Mouse (Mus musculus) left cerebral cortex, adult 2 months (tissue): ENCODE data around the gene Grk6. TPM values are rescaled to one million over a fixed set of nuclear protein-coding genes. Genes with fewer than 3 reads are reported as not detected.

Source experiments
- DNase-seq, 2 experiments: peaks; one replicate each; pipeline ENCODE4 v3.0.0; 2021 to 2022; ENCODE audit warnings: low spot score in 2 of 2, mixed read lengths in 1 of 2; ENCODE audit errors: extremely low spot score in 1 of 2
- H3K27ac ChIP-seq: fragments of 200-600 bp; 2 replicates; pipeline ENCODE4 v1.8.1; 2022
- H3K4me3 ChIP-seq: fragments of 200-600 bp; 2 replicates; pipeline ENCODE4 v1.8.1; 2022
- CTCF ChIP-seq: fragments of 200-600 bp; IDR thresholded peaks from 2 replicates; pipeline ENCODE4 v1.8.1; 2022; ENCODE audit warnings: antibody characterized with exemption, mild to moderate bottlenecking, moderate library complexity
- intact Hi-C: fragments of 180-260 bp; cut with DNase I; formaldehyde crosslinking; loops from one replicate; pipeline ENCODE4 v1.15.1; 2025
- microRNA-seq, 2 experiments: library from miRNA; unstranded; fragments of <30 nt; microRNA quantifications; one replicate each; pipeline ENCODE4 v1.2.0; 2021
- total RNA-seq, 2 experiments: library from RNA; stranded (reverse); gene quantifications; 2 replicates each; pipeline ENCODE4 v1.2.3; 2021

Gene Grk6
- total RNA-seq, 2 experiments from 2014 or later: 61.2 to 66.2 TPM

DNA sequence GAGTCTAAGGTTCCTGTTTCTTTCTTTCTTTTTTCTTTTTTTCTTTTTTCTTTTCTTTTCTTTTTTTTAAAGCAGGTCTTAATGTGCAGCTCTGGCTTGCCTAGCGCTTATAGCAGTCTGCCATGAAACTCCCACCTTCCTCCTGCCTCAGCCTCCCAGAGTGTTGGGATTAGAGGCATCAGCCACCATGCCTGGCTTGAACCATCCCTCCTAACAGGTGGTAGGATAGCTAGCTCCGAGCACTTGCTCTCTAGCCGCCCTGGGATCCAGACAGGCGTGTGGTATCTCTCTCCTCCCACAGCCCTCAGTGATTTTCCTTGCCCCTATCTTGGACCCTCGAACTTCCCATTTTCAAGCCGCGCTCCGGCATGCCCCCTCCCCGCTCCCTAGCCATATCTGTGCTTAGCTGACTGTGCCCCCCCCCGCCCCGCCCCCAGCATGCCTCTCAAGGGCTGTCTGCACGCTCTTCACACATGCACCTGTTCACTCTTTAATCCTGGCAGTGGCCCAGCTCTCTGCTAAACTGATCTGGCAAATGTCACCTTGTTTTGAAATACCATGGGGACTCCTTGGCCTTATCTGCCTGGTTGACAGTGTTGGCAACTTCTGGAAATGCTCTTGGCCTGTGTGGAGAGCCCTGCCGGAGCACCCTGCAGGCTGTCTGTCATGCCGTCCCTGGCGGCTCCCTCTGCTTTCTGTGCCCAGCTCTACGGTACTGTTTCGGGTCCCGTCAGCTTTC lies 50.2 kb downstream of the Grk6 start:
- Histone ChIP-seq H3K27ac (no peak overlapping the region), H3K4me3 (no peak overlapping the region)
- no peak for TF ChIP-seq CTCF
- no peak for DNase-seq
- intact Hi-C loops: no loop called here

GRCm38 (mm10) chr13:55495702-55496101 lies 50.8 kb downstream of the Grk6 start:
- Histone ChIP-seq H3K27ac (no peak overlapping the region), H3K4me3 (no peak overlapping the region)
- DNase-seq: no peak
- TF ChIP-seq CTCF: no peak
- intact Hi-C loops: no loop called here

DNA sequence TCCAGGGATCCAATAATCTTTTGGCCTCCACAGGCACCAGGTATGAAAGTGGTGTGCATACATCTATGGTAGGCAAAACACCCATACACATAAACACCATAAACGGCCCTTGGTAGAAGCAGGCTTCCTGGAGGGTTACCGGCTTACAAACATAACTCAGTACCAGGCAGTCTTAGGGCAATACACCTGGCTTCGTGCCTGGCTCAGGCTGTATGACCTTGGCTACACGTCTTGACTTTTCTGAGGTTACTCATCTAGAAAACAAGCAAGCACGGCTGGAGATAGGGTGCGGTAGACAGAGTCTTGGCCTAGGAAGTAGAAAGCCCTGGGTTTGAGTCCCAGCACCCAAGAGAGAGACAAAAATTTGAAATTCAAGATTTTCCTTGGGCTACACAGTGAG lies 51.8 kb downstream of the Grk6 start:
- DNase-seq: no peak
- Histone ChIP-seq H3K27ac (no peak overlapping the region), H3K4me3 (no peak overlapping the region)
- no peak for TF ChIP-seq CTCF
- intact Hi-C loops: no loop called here

DNA sequence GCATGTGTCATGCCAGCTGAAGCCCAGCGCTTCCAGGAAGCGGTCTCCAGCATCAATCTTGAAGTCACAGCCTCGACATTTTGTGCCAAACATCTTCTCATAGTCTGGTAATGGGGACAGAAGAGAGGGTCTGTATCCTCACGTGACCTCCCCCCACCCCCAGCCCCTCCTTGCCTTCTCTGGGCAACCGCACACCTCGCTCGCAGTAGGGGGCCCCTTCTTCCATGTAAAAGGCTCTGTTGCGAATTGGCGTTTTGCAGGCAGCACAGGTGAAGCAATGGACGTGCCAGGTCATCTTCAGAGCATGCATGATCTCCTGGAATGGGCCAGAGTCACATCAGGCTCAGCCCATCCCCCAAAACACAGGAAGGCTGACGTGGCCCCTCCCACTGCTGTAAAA lies 54.0 kb downstream of the Grk6 start:
- Histone ChIP-seq H3K27ac (no peak overlapping the region), H3K4me3 (no peak overlapping the region)
- no peak for DNase-seq
- TF ChIP-seq CTCF: no peak
- intact Hi-C loops: no loop called here

DNA sequence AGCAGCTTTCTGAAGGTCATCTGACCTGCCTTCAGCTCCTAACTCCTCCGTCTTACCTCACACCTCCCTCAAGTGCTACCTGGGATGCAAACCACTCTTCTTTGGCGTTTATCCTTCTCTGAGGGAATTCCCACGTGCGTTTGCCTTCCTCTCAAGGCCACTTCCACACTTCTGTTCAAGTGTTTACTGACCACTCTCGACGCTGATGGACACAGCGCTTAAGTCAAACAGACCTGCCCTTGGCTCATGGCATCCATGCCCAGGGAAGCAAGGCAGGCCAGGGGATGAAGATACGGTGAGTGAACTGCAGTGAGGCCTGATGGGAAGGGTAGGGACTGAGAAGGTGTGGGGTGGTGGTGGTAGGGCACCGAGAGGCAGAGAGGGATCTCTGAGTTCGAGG lies 55.7 kb downstream of the Grk6 start:
- no peak for DNase-seq
- Histone ChIP-seq H3K27ac (no peak overlapping the region), H3K4me3 (no peak overlapping the region)
- no peak for TF ChIP-seq CTCF
- intact Hi-C loops: no loop called here

- Histone ChIP-seq H3K4me3 (no peak overlapping the region), H3K27ac (no peak overlapping the region)
- no peak for TF ChIP-seq CTCF
- intact Hi-C loops: no loop called here
- no peak for DNase-seq
These were observed 57.5 kb downstream of the Grk6 start for GRCm38 (mm10) chr13:55502405-55502804.

DNA sequence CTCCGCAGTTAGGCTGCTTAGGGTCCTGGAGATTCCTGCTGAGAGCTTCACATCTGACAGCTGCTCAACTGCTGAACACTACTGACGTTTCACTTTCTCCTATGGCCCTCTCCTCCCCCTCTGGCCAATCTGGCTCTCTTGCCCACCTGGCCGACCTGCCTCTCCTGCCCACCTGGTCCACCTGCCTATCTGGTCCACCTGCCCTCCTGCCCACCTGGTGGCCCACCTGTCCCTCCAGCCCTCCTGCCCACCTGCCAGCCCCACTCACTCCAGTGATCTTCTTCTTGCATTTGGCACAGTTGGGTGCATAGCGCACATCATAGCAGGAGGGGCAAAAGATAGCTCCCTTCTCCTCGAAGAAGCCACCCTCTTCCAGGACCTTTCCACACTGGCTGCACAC lies 59.5 kb downstream of the Grk6 start:
- no peak for TF ChIP-seq CTCF
- DNase-seq: no peak
- intact Hi-C loops: no loop called here
- no peak overlapping the region for H3K27ac ChIP-seq
- no peak overlapping the region for H3K4me3 ChIP-seq

- Histone ChIP-seq H3K27ac (no peak overlapping the region), H3K4me3 (no peak overlapping the region)
- DNase-seq: no peak
- intact Hi-C loops: no loop called here
- no peak for TF ChIP-seq CTCF
These were observed 60.9 kb downstream of the Grk6 start for GRCm38 (mm10) chr13:55505810-55506209.

- Histone ChIP-seq H3K4me3 (no peak overlapping the region), H3K27ac (no peak overlapping the region)
- no peak for DNase-seq
- no peak for TF ChIP-seq CTCF
- intact Hi-C loops: no loop called here
These were observed 61.8 kb downstream of the Grk6 start for GRCm38 (mm10) chr13:55506697-55507096.

GRCm38 (mm10) chr13:55507877-55508276 lies 63.0 kb downstream of the Grk6 start:
- H3K27ac ChIP-seq: no peak overlapping the region
- DNase-seq: no peak
- intact Hi-C loops: no loop called here
- TF ChIP-seq CTCF: peak; percentile 10
- H3K4me3 ChIP-seq: no peak overlapping the region

GRCm38 (mm10) chr13:55508531-55508930 lies 63.7 kb downstream of the Grk6 start:
- intact Hi-C loops: no loop called here
- H3K27ac ChIP-seq: no peak overlapping the region
- no peak for DNase-seq
- no peak for TF ChIP-seq CTCF
- no peak overlapping the region for H3K4me3 ChIP-seq

DNA sequence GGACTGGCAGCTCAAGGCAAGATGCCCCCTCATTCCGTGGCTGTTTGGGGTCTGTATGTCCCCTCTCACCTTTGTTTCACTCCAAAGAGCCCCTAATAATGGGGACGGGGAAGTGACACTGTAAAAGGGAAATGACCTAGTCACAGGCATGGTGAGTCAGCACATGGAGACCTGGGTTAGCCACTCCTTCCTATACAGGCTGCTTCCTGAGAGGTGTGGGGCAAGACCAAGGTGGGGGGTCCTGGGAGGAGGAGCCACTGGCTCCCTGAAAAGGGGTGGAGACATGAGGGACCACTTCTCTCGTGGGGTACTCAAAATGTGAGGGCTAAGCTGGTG lies 65.4 kb downstream of the Grk6 start:
- Histone ChIP-seq H3K4me3 (no peak overlapping the region), H3K27ac (no peak overlapping the region)
- DNase-seq: no peak
- no peak for TF ChIP-seq CTCF
- intact Hi-C loops: no loop called here

Small RNA genes within 50 kb of the gene (microRNA-seq; reads per million reads assigned to microRNA genes)
- gene Mir6943 (4.6 to 5.7 reads per million in 2 experiments), gene Mir6944 (39.4 to 90.1 reads per million in 2 experiments), gene Mir6945 (8.8 to 12.9 reads per million in 2 experiments)

Other genes with a start within 250 kb of the Grk6 start
- 100 to 1,000 TPM; 116 to 118 TPM for gene Nsd1, start 235.3 kb upstream of the Grk6 start, total RNA-seq
- gene Prelid1, start 124.6 kb upstream of the Grk6 start, total RNA-seq: 100 to 1,000 TPM; 161 to 170 TPM
- gene Rab24, start 123.1 kb upstream of the Grk6 start, total RNA-seq: 10 to 100 TPM; 83.8 to 87.0 TPM
- 1 to 10 TPM in 1 of 2 experiments, under 1 TPM in 1; 0.86 to 1.7 TPM for gene Mxd3, start 115.2 kb upstream of the Grk6 start, total RNA-seq
- gene Lman2, start 82.3 kb upstream of the Grk6 start, total RNA-seq: 10 to 100 TPM; 57.8 to 60.4 TPM
- 10 to 100 TPM; 52.4 to 58.2 TPM for gene Rgs14, start 75.3 kb upstream of the Grk6 start, total RNA-seq
- gene Slc34a1, start 46.9 kb upstream of the Grk6 start, total RNA-seq: under 1 TPM; 0.25 to 0.49 TPM
- gene Pfn3, start 29.8 kb upstream of the Grk6 start, total RNA-seq: not detected
- 1 to 10 TPM in 1 of 2 experiments, under 1 TPM in 1; 0.95 to 1.3 TPM for gene F12, start 18.3 kb upstream of the Grk6 start, total RNA-seq
- gene Prr7, start 19.2 kb downstream of the Grk6 start, total RNA-seq: 10 to 100 TPM; 77.6 to 80.2 TPM
- gene Dbn1, start 43.0 kb downstream of the Grk6 start, total RNA-seq: 100 to 1,000 TPM; 303 to 325 TPM
- 100 to 1,000 TPM in 1 of 2 experiments, 10 to 100 TPM in 1; 94.9 to 114 TPM for gene Pdlim7, start 68.6 kb downstream of the Grk6 start, total RNA-seq
- 10 to 100 TPM; 10.1 to 18.2 TPM for gene Dok3, start 84.2 kb downstream of the Grk6 start, total RNA-seq
- 10 to 100 TPM; 63.7 to 65.7 TPM for gene Ddx41, start 91.6 kb downstream of the Grk6 start, total RNA-seq
- 10 to 100 TPM; 90.5 to 98.1 TPM for gene Fam193b, start 126.0 kb downstream of the Grk6 start, total RNA-seq
- 100 to 1,000 TPM; 128 to 141 TPM for gene Tmed9, start 128.7 kb downstream of the Grk6 start, total RNA-seq
- gene B4galt7, start 154.8 kb downstream of the Grk6 start, total RNA-seq: 10 to 100 TPM; 24.7 to 25.8 TPM
- gene Caml, start 177.9 kb downstream of the Grk6 start, total RNA-seq: 10 to 100 TPM; 42.6 to 45.3 TPM
- gene Ddx46, start 190.0 kb downstream of the Grk6 start, total RNA-seq: 10 to 100 TPM; 48.5 to 50.3 TPM
- 10 to 100 TPM; 74.6 to 77.8 TPM for gene B230219D22Rik, start 248.1 kb downstream of the Grk6 start, total RNA-seq